Mouse (Mus musculus) limb, embryonic 13.5 days (tissue): Measurements from ENCODE around the gene Tmem98. TPM values are rescaled to one million over a fixed set of nuclear protein-coding genes. Genes with fewer than 3 reads are reported as not detected.

ENCODE experiments used
- ATAC-seq: fragments of 200-750 bp; cut with Nextera tagmentation; 2 replicates; pipeline ENCODE4 v1.8.0; 2017; ENCODE audit warnings: low read depth, moderate number of reproducible peaks, moderate TSS enrichment; ENCODE audit not compliant: low FRiP score
- H3K27ac ChIP-seq: fragments of 300-500 bp; sonication (generic); 2 replicates; pipeline ENCODE4 v1.5.1; 2015; ENCODE audit warnings: inconsistent platforms, mild to moderate bottlenecking, moderate library complexity
- H3K27me3 ChIP-seq: fragments of 300-500 bp; sonication (generic); 2 replicates; pipeline ENCODE4 v1.6.1; 2015; ENCODE audit warnings: mild to moderate bottlenecking, inconsistent platforms
- H3K36me3 ChIP-seq: fragments of 300-500 bp; sonication (generic); 2 replicates; pipeline ENCODE4 v1.6.1; 2015; ENCODE audit warnings: inconsistent platforms, mild to moderate bottlenecking, moderate library complexity
- H3K4me1 ChIP-seq: fragments of 300-500 bp; sonication (generic); 2 replicates; pipeline ENCODE4 v1.6.1; 2015; ENCODE audit warnings: inconsistent platforms
- H3K4me2 ChIP-seq: fragments of 300-500 bp; sonication (generic); replicated peaks from 2 replicates; pipeline ENCODE4 v1.6.1; 2015; ENCODE audit warnings: inconsistent platforms, mild to moderate bottlenecking, moderate library complexity
- H3K4me3 ChIP-seq: fragments of 300-500 bp; sonication (generic); 2 replicates; pipeline ENCODE4 v1.5.1; 2015; ENCODE audit warnings: moderate library complexity, mild to moderate bottlenecking, inconsistent platforms
- H3K9ac ChIP-seq: fragments of 300-500 bp; sonication (generic); 2 replicates; pipeline ENCODE4 v1.6.1; 2015; ENCODE audit warnings: mild to moderate bottlenecking, inconsistent platforms
- H3K9me3 ChIP-seq: fragments of 300-500 bp; sonication (generic); 2 replicates; pipeline ENCODE4 v1.6.1; 2016; ENCODE audit warnings: inconsistent platforms
- WGBS: fragments of 180-500 bp; shearing (Covaris S2); methylation state at CpG from one replicate; pipeline ENCODE4 v1.1.7; 2015; 5-methylcytosine and 5-hydroxymethylcytosine counted together
- polyA plus RNA-seq: library from polyadenylated mRNA; unstranded; fragments of >200 nt; fragmentation: Nextera tagmentation; extraction: Ambion mirVana; gene quantifications from 2 replicates; pipeline ENCODE4 v1.2.1, GENCODE M21; 2015

Gene Tmem98
- polyA plus RNA-seq, 1 experiment from 2014 or later: 107 TPM

DNA sequence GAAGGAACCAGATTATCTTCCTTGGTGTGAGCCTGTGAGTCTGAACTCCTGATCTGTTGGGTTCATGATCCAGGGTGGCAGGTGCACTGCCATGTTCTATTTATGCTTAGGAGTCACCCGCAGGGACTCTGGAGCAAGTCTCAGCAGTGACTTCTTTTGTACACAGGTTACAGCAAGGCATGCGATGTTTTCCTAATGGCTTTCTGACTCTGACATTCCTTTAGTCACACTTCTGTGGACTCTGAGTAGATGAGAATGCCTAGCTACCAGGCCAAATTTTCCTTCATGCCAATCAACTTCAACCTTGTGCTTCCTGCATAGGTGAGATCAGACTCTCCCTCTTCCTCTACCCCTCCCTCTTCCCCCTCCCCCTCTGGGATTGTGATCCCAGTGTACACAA is 25.4 kb downstream of the Tmem98 start:
- Histone ChIP-seq H3K9me3 (no peaks in the 10 kb centered on the region), H3K4me1 (no peaks in the 10 kb centered on the region), H3K36me3 (no peaks in the 10 kb centered on the region), H3K27me3 (no peaks in the 10 kb centered on the region), H3K4me3 (no peak overlapping the region), H3K27ac (no peak overlapping the region), H3K4me2 (no peak overlapping the region), H3K9ac (no peak overlapping the region)
- 89% methylated on average over 2 of the region's 2 CpGs for WGBS
- no peak for ATAC-seq

DNA sequence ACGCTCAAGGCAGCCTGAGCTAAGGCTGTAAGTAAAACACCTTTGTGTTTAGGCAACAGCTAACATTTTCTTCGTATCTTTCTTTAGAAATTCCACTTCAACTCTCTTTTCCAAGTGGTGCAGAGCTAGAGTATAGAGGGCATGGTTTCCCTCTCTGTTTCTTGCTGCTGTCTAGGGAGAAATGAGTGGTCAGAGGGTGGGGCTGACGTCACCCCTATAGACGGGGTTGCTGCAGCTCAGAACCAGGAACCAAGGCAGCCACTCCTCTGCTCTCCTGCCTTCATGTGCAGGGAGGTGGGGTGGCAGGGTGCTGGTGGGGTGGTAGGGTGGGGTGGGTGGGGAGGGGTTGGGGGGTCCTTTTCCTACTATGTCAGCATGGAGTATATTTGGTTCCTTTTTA is 25.9 kb downstream of the Tmem98 start:
- no peak overlapping the region for H3K9ac ChIP-seq
- H3K9me3 ChIP-seq: no peaks in the 10 kb centered on the region
- no peak overlapping the region for H3K4me2 ChIP-seq
- WGBS: 69% methylated on average over 4 of the region's 4 CpGs
- H3K27ac ChIP-seq: no peak overlapping the region
- no peaks in the 10 kb centered on the region for H3K4me1 ChIP-seq
- H3K4me3 ChIP-seq: no peak overlapping the region
- no peaks in the 10 kb centered on the region for H3K27me3 ChIP-seq
- no peaks in the 10 kb centered on the region for H3K36me3 ChIP-seq
- no peak for ATAC-seq

DNA sequence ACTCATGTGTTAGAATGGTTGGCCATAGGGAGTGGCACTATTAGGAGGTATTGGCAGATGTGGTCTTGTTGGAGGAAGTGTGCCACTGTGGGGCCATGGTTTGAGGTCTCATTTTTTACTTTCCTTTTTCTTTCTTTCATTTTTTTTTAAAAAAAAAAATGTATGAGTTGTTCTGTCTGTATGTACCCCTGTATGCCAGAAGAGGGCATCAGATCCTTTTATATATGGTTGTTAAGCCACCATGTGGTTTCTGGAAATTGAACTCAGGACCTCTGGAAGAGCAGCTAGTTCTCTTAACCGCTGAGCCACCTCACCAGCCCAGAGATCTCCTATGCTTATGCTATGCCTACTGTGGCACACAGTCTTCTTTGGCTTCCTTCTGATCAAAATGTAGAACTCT is 28.7 kb downstream of the Tmem98 start:
- Histone ChIP-seq H3K27me3 (no peaks in the 10 kb centered on the region), H3K27ac (no peak overlapping the region), H3K4me2 (no peak overlapping the region), H3K9ac (no peak overlapping the region), H3K4me1 (no peaks in the 10 kb centered on the region), H3K4me3 (no peak overlapping the region), H3K36me3 (no peaks in the 10 kb centered on the region), H3K9me3 (no peaks in the 10 kb centered on the region)
- WGBS: 66% methylated on average over 1 of the region's 1 CpGs
- ATAC-seq: no peak

DNA sequence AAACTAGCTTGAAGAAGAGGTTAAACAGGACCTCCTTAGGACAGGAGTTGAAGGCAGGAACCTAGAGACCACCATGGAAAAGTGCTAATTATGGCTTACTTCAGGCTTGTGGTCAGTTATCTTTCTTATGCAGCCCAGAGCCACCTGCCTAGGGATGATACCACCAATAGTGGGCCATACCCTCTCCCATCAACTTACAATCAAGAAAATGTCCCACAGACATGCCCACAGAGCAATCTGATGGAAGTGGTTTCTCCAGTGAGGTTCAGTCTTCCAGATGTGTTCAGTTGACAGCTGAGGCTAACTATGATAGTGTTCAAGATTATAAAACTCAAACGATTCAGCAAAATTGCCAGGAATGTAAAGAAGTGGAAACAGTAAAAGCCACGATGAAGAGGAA is 33.5 kb downstream of the Tmem98 start:
- H3K4me1 ChIP-seq: no peaks in the 10 kb centered on the region
- H3K9ac ChIP-seq: no peak overlapping the region
- H3K36me3 ChIP-seq: no peaks in the 10 kb centered on the region
- H3K9me3 ChIP-seq: no peaks in the 10 kb centered on the region
- H3K27me3 ChIP-seq: peaks cover 5% of the 10 kb centered on the region; the same call in 1 of the 2 replicates
- no peak for ATAC-seq
- H3K4me3 ChIP-seq: no peak overlapping the region
- H3K27ac ChIP-seq: no peak overlapping the region
- no peak overlapping the region for H3K4me2 ChIP-seq
- WGBS: 77% methylated on average over 2 of the region's 2 CpGs

DNA sequence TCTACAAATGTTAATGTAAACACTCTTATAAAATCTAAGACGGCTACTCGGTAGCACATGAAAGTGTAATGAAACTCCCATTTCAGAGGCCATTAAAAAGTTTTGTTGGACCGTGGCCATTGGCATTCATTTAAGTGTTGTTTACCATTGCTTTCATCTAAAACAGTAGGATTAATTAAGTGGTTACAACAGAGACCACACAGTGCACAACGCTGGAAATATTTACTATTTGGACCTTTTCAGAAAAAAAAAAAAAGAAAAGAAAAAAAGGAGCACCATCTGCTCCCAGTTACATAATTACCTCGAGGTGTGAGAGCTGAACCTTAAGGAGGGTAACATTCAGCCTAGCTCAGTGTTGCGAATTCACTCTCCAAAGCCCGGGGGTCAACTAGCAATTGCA is 35.5 kb downstream of the Tmem98 start:
- Histone ChIP-seq H3K4me1 (no peaks in the 10 kb centered on the region), H3K27ac (no peak overlapping the region), H3K9ac (no peak overlapping the region), H3K4me3 (no peak overlapping the region), H3K4me2 (no peak overlapping the region), H3K27me3 (peaks cover 5% of the 10 kb centered on the region; the same call in 1 of the 2 replicates), H3K36me3 (no peaks in the 10 kb centered on the region), H3K9me3 (no peaks in the 10 kb centered on the region)
- WGBS: 17% methylated on average over 7 of the region's 7 CpGs
- ATAC-seq: no peak

DNA sequence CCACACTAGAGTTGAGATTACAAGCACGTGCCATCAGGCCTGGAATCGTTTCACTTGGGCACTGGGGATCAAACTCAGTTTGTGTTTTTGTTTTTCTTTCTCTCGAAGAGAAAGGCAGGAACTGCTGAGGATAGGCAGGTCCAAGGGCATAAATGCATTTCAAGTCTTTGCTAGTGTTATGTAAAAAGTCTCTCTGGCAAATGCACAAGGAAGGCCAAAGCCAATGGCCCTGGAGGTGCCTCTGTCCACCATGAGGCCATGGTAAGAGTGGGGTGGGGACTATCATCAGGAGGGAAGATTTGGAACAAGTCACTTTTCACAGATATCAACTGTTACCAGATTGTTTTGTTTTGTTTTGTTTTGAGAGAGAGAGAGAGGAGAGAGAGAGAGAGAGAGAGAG is 36.1 kb downstream of the Tmem98 start:
- no peaks in the 10 kb centered on the region for H3K9me3 ChIP-seq
- peaks cover 5% of the 10 kb centered on the region; the same call in 1 of the 2 replicates for H3K27me3 ChIP-seq
- no peak overlapping the region for H3K9ac ChIP-seq
- H3K4me2 ChIP-seq: no peak overlapping the region
- no peaks in the 10 kb centered on the region for H3K36me3 ChIP-seq
- H3K27ac ChIP-seq: no peak overlapping the region
- WGBS: 32% methylated on average over 3 of the region's 3 CpGs
- no peak for ATAC-seq
- H3K4me3 ChIP-seq: no peak overlapping the region
- no peaks in the 10 kb centered on the region for H3K4me1 ChIP-seq

DNA sequence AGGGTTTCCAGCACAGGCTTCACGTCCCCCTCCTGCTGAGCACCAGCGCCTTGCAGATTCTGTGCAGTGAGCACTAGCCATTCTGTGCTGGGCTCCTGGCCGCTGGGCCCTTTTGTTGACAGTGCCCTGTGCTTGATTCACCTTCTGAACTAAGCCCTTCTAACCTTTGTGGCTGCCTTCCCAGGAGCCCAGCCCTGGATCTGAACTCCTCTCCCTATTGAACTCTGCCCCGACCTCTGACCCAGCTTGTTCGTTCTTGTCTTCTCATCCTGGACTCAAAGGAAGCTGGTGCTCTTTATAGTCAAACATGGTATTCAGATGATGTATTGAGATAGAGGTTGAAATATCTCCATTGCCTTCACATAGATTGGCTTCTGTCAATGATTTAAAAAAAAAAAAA is 38.2 kb downstream of the Tmem98 start:
- H3K36me3 ChIP-seq: no peaks in the 10 kb centered on the region
- no peak overlapping the region for H3K9ac ChIP-seq
- H3K4me1 ChIP-seq: no peaks in the 10 kb centered on the region
- H3K4me3 ChIP-seq: no peak overlapping the region
- no peaks in the 10 kb centered on the region for H3K9me3 ChIP-seq
- peaks cover 11% of the 10 kb centered on the region; the same call in 1 of the 2 replicates for H3K27me3 ChIP-seq
- no peak overlapping the region for H3K4me2 ChIP-seq
- H3K27ac ChIP-seq: no peak overlapping the region
- no peak for ATAC-seq
- 56% methylated on average over 5 of the region's 5 CpGs for WGBS

DNA sequence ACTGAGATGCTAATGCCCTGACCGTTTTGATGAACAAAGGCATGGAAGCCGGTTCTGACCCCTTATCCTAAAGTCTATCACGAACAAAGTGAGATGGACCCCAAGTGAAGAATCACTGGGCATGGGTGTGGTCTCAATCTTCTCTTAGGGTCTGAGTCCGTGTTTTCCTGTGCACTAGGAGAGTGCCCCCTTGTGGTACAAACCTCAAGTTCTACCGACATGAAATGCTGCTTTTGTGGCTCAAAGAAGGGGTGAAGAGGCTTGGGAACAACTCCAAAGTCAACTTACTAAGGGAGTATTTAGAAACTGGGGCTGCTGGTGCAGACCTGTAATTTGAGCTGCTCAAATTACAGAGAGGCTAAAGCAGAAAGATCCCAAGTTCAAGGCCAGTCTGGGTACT is 41.9 kb downstream of the Tmem98 start:
- Histone ChIP-seq H3K9ac (no peak overlapping the region), H3K4me2 (no peak overlapping the region), H3K4me1 (no peaks in the 10 kb centered on the region), H3K4me3 (no peak overlapping the region), H3K27me3 (peaks cover 15% of the 10 kb centered on the region; the same call in 1 of the 2 replicates), H3K9me3 (no peaks in the 10 kb centered on the region), H3K36me3 (no peaks in the 10 kb centered on the region), H3K27ac (no peak overlapping the region)
- whole genome bisulfite sequencing: 47% methylated on average over 5 of the region's 5 CpGs
- ATAC-seq: no peak

DNA sequence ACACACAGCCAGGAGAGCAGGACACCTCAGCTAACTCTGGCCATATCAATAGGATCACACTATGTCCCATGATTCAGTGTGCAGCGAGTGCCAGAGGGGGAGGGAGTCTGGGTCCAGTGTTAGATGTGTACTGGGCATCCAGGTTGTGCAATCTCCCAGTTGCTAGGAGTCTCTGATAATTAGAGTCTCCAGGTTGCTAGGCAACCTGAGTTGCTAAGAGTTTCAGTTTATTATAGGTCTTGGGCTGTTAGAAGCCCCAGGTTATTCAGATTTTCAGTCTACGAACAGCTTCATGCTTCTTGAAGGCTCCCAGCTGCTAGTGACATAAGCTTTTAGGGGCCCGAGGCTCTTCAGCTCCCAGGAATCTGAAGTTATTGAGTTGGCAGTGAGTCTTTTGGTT is 43.0 kb downstream of the Tmem98 start:
- WGBS: 55% methylated on average over 3 of the region's 3 CpGs
- ATAC-seq: no peak
- H3K27me3 ChIP-seq: peaks cover 11% of the 10 kb centered on the region; the same call in 1 of the 2 replicates
- H3K4me3 ChIP-seq: no peak overlapping the region
- no peaks in the 10 kb centered on the region for H3K9me3 ChIP-seq
- no peak overlapping the region for H3K9ac ChIP-seq
- H3K4me1 ChIP-seq: no peaks in the 10 kb centered on the region
- no peaks in the 10 kb centered on the region for H3K36me3 ChIP-seq
- no peak overlapping the region for H3K4me2 ChIP-seq
- no peak overlapping the region for H3K27ac ChIP-seq

DNA sequence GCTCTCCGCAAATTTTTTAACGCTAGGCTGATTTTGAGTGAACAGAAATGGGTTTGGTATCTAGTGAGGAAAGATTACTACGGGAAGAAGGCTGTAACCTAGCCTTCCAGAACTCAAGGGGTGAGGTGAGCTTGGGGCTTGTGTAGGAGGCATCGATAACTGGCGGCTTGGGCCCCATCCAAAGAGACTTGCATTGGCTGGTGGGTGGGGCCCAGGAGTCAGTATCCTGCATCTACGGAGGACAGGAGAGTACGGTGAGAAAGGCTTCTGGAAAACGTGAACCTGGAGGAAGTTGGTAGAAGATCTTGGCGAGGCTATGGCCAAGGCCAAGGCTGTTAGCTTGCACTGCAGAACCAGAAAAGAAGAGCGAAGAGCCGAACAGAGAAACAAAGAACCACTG is 44.5 kb downstream of the Tmem98 start:
- ATAC-seq: no peak
- 0 out of 2 replicates have a peak, but pooled peaks cover 14% of the 10 kb centered on the region for H3K27me3 ChIP-seq
- no peaks in the 10 kb centered on the region for H3K9me3 ChIP-seq
- no peak overlapping the region for H3K4me3 ChIP-seq
- no peaks in the 10 kb centered on the region for H3K36me3 ChIP-seq
- WGBS: 83% methylated on average over 11 of the region's 11 CpGs
- no peaks in the 10 kb centered on the region for H3K4me1 ChIP-seq
- no peak overlapping the region for H3K4me2 ChIP-seq
- H3K27ac ChIP-seq: no peak overlapping the region
- no peak overlapping the region for H3K9ac ChIP-seq

DNA sequence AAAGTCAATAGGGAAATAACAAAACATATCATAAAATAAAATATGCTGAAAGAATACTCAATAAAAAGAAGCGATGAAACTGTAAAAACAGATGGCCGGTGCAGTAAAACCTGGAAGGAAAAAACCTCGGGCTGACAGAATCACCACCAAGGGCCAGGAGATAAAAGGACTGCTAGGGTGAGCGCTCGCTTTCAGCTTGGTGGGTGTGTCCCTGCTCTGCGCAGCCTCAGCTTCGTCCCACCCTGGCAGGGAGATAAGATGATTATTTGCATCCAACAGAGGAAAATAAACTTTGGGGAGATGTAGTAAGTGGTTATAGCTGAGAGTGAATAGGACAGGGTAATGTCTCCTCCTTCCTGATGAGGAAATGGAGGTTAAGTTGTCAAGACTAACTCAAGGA is 44.9 kb downstream of the Tmem98 start:
- Histone ChIP-seq H3K4me2 (no peak overlapping the region), H3K4me3 (no peak overlapping the region), H3K27me3 (0 out of 2 replicates have a peak, but pooled peaks cover 14% of the 10 kb centered on the region), H3K4me1 (no peaks in the 10 kb centered on the region), H3K27ac (no peak overlapping the region), H3K9me3 (no peaks in the 10 kb centered on the region), H3K36me3 (no peaks in the 10 kb centered on the region), H3K9ac (no peak overlapping the region)
- 48% methylated on average over 7 of the region's 7 CpGs for WGBS
- no peak for ATAC-seq

DNA sequence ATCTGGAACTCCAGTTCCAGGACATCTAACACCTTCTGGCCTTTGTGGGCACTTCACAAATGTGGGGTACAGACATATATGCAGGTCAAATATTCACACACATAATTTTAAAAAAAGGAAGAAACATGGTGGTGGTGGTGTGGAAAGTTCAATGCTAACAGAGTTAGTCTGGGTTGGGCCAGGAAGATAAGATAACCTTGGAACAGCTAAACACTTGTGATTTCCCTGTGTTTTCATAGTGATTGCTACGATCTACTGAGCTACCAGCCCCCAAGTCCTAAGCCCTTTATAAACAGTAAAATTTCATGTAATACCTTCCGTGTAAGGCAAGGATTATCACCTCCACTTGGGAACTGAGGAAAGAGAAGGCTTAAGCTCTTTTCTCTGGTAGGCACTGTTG is 46.9 kb downstream of the Tmem98 start:
- 0 out of 2 replicates have a peak, but pooled peaks cover 17% of the 10 kb centered on the region for H3K27me3 ChIP-seq
- no peaks in the 10 kb centered on the region for H3K4me1 ChIP-seq
- no peak overlapping the region for H3K27ac ChIP-seq
- no peak for ATAC-seq
- no peak overlapping the region for H3K9ac ChIP-seq
- H3K9me3 ChIP-seq: no peaks in the 10 kb centered on the region
- WGBS: 80% methylated on average over 2 of the region's 2 CpGs
- H3K36me3 ChIP-seq: no peaks in the 10 kb centered on the region
- no peak overlapping the region for H3K4me2 ChIP-seq
- no peak overlapping the region for H3K4me3 ChIP-seq

DNA sequence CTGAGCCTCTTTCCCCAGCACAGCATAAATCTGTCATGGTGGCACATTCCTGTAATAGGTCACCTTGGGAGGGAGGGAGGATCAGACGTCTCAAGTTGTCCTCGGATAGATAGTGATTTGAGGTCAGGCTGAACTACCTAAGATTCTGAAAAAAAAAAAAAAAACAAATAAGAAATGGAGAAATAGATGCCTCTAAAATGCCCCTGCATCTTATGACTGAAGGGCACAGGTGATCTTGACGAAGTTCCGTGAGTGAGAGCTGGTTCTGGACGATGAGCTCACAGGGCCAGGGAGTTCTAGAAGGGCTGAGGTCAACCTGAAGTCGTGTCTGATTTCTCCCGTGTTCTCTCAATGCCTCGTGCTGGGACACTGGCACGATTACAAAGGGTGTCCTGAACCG is 48.1 kb downstream of the Tmem98 start, which contains the start of gene Spaca3:
Spaca3 (plus strand) TSS at position 301 of the 400 bp plus-strand sequence.
- Histone ChIP-seq H3K27ac (no peak within 1 kb of the TSS), H3K9me3 (no peaks in the 10 kb centered on the region), H3K9ac (no peak within 1 kb of the TSS), H3K36me3 (no peaks in the 10 kb centered on the region), H3K4me1 (no peaks in the 10 kb centered on the region), H3K4me2 (no peak within 1 kb of the TSS), H3K4me3 (no peak within 1 kb of the TSS), H3K27me3 (0 out of 2 replicates have a peak, but pooled peaks cover 12% of the 10 kb centered on the region)
- ATAC-seq: no peak
- 79% methylated on average over 10 of the region's 10 CpGs for WGBS
